Mouse (Mus musculus) cerebellum, postnatal 14 days (tissue): ENCODE data around the gene Hist1h2bf.
"Not testable (repeated sequence)": the region's sequence is repeated elsewhere in the genome, so short reads cannot be mapped to it uniquely, and the experiment has no call there.

Source experiments
- DNase-seq, 2 experiments: peaks; one replicate each; pipeline ENCODE4 v3.0.0; 2021; ENCODE audit warnings: mixed read lengths in 2 of 2

Gene Hist1h2bf

DNA sequence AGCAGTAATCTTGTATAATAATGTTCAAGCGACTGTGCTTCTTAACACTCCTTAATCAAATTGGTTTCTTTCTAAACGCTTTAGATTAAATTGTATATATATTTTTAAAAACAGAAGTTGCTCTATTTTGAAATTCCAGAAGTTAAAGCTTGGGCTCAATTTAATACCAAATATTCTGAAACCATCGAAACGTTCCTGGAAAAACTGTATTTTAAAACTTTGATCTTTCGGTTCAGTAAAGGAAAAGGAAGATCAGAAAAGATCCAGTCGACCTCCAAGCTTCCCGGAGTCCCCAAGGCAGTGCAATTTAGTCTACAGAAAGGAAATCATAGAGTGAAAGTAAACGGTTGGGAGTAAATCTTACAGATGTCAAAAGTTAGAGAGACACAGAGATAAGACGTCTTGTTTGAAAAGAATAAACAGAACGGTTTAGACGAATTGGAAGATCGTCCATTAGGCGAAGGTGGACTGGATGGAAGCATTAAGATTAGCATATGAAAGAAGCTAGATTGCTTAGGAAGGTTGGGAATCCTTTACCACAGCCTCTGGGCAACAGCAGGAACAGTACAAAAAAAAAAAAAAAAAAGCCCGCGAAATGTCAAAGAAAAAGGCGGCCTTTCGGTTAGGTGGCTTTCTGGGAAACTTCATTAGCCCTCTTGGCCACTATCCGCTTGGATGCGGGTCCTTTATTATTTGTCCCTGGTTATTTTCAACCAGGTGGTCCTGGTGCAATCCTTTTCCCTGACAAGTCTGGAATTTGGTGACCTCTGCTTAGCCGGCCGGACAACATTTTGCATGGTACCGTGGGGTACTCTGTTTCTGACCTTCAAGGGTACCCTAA, 12.3 kb upstream of the Hist1h2bf start:
- DNase-seq, result no peak

DNA sequence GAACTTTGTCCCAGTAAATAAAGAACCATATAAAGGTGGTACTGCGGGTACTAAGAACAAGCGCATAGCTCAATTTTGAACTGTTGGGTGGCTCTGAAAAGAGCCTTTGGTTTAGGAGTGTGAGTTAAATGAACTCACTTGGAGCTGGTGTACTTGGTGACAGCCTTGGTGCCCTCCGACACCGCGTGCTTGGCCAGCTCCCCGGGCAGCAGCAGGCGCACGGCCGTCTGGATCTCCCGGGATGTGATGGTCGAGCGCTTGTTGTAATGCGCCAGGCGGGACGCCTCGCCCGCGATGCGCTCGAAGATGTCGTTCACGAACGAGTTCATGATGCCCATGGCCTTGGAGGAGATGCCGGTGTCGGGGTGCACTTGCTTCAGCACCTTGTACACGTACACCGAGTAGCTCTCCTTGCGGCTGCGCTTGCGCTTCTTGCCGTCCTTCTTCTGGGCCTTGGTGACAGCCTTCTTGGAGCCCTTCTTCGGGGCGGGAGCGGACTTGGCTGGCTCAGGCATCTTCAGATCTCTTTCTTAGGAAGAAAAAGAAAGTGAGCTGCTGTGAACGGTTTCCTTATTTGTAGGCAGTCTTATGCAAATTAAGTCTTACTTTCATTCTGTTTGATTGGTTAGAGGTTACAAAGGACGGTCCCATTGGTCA, 11.6 kb upstream of the Hist1h2bf start:
- DNase-seq, result peak; percentile 47 to 65

DNA sequence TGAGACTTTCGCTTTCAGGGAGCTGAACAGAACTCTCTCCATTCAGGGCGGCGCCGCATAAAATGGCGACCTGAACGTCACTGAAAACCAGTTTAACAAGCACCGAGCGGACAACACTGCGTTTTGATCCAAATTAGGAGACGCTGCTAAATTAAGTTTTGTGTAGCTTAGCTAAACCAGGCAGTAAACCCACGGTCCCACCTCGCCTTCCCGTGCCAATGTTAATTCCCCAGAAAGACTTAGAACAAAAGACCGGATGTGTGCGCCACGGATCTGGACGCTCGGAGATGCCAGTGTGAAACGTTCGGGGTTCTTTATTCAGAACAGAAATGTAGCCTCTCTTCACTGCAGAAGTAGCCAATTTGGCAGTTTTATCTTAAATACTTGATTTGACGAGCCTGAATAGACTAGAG, 11.0 kb upstream of the Hist1h2bf start:
- DNase-seq, result peak; percentile 48 to 61

DNA sequence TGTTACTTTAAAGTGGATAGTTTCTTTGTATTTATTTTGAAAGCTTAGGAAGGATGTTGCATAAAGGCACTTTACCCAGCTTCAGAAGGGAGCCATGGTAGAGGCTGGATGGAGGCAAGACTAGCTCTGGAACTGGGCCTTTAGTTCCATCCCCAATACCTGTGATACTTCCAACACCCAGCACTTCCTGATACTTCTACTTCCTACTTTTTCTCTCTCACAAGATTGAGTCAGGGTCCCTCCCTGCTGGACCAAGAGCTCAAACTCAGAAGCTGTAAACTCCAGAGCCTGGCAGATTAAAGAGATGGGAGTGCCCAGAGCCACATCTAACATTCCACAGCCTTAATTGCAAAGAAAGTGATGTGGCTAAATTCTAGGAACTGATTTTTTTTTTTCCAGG, 10.3 kb upstream of the Hist1h2bf start:
- DNase-seq, result no peak

DNA sequence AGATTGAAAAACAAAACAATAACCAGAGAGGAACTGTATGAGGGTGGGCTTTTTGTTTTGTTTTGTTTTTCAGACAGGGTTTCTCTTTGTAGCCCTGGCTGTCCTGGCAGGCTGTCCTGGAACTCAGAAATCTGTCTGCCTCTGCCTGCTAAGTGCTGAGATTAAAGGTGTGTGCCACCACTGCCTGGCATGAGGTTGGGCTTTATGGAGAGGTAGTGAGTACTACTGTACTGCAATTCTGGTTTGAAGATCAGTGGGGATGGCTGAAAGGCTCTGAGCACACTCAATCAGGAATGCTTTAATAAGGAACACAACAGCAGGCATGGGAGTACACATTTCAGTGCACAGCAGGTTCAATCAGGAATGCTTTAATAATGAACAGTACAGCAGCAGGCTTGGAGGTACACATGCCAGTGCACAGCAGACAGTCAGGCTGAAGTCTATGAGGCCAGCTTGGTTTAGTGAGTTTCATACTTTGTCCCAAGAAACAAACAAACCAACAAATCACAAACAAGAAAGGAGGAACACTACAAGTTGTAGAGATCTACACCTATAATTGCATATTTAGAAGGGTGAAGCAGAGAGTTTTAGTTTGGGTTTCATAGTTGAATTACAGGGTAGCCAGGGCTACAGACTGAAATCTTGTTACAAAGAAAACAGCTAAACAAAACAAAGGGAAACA, 9.5 kb upstream of the Hist1h2bf start:
- DNase-seq, result no peak

DNA sequence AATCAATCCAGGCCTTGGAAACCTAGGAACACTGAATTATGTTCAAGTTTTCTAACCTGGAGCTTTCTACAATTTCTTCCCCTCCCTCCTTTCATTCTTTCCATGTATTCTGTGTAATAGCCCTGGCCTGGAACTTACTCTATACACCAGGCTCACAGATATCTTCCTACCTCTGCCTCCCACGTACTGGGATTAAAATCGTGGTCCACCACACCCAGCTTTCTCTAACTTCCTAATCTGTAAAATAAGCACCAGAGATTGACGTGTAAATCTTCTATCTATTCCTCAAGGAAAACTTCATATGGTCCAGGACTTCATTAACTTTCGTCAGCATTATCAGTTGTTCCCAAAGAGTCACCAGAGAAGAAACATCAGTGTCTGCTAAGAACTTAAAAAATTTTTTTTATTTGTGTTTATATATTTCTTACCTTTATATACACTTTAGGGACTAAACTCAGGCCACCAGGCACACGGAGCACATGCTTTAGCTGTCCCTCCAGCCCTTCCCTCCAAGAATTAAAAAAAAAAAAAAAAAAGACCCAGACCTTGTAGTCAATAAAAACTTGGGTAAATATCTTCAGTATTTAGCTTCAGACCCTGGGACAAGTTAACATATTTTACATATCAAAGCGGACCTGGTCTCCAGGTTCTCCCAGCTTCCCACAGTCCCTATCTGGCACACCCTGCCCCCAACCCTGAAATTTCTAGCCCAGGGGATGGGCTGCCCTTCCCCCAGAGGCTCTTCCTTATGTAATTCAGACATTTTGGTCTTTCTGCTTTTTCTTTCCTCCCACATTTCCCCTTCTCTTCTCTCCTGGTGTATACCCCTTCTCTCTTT, 8.4 kb upstream of the Hist1h2bf start:
- no peak for DNase-seq

DNA sequence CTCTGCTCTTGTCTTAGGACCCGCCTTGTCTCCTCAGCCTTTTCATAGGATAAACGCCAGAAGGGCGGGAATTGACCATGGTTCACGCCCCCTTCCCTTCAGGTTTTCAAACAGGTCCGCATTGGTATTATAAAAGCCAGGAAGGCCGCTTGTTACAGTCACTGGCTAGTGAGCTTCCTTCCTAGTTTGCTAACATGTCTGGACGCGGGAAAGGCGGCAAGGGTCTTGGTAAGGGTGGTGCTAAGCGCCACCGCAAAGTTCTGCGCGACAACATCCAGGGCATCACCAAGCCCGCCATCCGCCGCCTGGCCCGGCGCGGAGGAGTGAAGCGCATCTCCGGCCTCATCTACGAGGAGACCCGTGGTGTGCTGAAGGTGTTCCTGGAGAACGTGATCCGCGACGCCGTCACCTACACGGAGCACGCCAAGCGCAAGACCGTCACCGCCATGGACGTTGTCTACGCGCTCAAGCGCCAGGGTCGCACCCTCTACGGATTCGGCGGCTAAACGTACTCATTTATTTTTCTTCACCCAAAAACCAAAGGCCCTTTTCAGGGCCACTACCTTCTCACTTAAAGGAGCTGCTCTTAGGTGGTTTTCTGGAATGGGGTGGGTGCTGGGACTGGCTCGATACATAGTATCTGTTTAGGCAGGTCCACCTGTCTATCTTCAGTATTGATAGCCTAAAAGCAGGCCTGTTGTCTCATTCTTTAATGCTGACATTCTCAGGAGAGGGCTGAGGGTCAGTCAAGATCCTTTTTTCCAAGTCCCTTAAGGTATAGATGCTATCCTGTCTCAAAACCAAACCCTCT, 7.6 kb upstream of the Hist1h2bf start, which contains the start of gene Hist1h4d:
TSS of gene Hist1h4d (plus strand) at position 191 of the 811 bp plus-strand sequence.
- peak; percentile 96 to 99 for DNase-seq

DNA sequence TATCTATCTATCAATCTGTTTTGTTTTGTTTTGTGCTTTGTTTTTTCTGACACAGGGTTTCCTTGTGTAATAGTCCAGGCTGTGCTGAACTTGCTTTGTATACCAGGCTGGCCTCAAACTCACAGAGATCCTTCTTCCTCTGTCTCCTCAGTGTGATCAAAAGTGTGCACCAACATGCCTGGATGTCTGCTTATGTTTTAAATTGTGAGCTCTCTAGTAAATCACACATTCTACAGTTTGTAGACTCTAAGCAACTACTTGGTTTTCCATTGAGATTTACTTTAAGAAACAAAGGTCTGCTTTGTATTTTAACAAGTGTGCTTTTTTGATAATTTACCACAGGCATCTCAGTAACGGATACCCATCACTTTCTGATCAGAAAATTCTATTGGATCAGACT, 3.8 kb upstream of the Hist1h2bf start:
- DNase-seq, result no peak

DNA sequence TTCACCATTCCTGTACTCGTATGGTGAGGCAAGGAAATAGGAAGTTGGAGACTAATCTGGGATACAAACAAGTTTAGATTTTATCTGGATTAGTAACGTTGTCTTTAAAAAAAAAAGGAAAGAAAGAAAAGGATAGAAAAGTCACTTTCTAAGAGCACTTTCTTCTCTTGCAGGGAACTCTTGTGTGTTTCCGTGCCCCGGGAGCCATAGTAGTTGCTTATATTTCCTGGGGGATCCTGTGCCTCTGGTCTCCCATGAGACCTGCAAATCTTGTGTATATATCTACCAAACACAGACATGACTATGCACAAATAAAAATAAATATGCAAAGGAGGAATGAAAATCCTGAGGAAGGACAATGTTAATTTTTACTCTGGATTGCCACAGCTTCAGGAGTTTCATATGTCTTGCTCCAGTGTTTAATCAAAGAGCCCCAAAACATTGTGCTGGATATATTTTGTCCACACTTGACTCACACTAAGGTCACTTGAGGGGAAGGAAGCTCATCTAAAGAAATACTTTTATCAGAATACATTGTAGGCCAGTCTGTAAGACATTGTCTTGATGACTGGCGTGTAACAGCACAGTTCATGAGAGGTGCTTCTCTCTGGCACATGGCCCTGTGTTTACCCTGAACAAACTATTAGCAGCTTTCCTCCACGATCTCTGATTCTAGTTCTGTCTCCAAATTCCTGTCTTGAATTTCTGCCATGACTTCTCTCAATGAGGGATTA, 3.1 kb upstream of the Hist1h2bf start:
- no peak for DNase-seq

DNA sequence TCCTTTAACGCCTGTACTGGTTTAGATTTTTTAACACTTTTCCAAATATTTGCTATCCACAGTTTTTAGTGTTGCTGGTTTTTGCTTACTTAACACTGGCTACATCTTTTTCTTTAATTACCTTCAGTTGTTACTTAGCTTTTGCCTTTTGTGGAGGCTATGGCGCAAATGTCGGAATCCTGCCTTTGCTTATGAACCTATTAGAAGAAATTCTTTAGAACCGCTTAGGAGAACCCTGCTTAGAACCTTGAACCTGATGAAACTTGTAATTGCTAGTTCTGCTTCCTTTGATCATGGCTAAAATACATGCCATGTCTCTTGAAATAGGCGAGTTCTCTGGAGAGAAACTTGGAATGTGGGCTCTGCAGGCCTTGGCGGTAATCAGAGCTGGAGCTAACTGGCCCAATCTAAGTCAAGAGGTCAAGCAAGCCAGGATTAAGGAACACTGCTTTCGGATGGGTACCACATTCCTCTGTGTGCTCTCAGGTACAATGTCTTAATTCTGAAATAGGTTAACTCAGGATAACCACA, 2.4 kb upstream of the Hist1h2bf start:
- no peak for DNase-seq

DNA sequence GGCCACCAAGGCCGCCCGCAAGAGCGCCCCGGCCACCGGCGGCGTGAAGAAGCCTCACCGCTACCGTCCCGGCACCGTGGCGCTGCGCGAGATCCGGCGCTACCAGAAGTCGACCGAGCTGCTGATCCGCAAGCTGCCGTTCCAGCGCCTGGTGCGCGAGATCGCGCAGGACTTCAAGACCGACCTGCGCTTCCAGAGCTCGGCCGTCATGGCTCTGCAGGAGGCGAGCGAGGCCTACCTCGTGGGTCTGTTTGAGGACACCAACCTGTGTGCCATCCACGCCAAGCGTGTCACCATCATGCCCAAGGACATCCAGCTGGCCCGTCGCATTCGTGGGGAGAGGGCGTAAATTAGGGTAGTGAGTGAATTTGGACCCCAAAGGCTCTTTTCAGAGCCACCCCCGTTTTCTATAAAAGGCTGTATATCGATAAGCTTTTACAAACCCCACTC, 1.9 kb upstream of the Hist1h2bf start:
- not testable (repeated sequence) for DNase-seq

DNA sequence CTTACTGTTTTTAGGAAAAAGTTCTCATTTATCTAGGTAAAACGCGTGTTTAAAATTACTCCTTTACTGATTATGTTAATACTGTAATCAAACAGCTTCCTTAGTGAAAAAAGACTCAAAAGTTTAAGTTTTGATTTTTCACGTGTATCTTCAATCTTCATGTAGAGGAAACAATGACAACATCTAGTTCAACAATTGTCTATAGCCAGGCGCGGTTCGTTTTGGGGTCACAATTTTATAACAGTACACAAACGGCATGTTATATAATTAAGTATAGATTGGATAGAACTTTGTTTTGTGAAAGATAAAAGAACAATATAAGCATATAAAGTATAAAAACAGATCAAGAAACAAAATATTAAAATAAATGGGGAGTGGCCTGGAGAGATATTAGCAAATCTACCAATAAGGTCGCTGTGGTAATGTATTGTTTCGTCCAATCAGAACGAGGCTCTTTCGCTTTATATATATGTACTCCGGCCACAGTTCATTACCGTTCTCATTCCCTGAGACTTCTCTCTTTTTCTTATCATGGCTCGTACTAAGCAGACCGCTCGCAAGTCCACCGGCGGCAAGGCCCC, 1.4 kb upstream of the Hist1h2bf start, which contains the start of gene Hist1h3d:
TSS of gene Hist1h3d (plus strand) at position 493 of the 581 bp plus-strand sequence.
- DNase-seq, result peak in 1 of 2 experiments; percentile 58

DNA sequence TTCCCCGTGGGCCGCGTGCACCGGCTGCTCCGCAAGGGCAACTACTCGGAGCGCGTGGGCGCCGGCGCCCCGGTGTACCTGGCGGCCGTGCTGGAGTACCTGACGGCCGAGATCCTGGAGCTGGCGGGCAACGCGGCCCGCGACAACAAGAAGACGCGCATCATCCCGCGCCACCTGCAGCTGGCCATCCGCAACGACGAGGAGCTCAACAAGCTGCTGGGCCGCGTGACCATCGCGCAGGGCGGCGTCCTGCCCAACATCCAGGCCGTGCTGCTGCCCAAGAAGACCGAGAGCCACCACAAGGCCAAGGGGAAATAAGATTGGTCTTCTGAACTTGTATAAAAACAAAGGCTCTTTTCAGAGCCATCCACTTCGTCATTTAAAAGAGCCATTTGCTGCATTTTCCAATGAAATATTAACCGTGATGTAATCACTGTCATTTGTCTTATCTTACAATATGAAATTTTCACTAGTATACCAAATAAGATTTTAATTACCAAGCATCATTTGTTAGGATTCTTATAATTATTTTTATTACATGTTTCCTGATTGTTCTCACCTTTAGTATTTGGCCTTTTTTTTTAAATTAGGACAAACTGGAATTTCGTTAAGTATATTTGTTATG, 662 bp upstream of the Hist1h2bf start:
- not testable (repeated sequence) for DNase-seq

DNA sequence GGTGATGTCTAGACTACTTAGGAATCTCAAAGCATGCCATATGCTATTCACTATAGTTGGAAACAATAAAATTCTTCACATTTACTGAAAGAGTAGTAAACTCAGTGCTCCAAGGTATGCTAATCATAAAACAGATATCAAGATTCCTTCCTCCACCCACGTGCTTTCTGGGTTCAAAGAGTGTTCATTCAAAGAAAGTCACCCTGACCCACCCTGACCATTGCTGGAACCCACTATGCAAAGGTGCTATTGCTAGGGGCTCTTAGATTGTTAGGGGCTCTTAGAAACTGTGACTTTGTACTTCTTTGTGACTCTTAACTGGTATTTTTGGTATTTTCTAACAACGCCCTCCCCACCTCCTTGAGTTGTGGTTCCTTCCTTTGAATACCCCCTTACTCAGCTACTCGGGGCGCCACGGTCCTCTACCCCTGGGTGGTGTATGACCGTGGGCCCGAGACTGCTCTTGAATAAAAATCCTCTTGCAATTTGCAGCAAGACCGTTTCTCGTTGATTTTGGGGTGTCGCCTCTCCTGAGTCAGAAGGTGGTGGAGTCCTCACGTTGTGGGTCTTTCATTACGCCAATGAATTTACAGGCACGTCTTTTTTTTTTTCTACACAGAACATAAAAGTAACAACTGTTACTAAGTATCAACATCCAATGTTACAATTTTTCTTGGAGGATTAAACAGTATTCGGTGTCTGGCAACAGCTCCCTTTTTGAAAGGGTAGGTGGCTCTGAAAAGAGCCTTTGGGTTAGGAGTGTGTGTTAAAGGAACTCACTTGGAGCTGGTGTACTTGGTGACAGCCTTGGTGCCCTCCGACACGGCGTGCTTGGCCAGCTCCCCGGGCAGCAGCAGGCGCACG, 730 bp downstream of the Hist1h2bf start:
- DNase-seq, result not testable (repeated sequence)

DNA sequence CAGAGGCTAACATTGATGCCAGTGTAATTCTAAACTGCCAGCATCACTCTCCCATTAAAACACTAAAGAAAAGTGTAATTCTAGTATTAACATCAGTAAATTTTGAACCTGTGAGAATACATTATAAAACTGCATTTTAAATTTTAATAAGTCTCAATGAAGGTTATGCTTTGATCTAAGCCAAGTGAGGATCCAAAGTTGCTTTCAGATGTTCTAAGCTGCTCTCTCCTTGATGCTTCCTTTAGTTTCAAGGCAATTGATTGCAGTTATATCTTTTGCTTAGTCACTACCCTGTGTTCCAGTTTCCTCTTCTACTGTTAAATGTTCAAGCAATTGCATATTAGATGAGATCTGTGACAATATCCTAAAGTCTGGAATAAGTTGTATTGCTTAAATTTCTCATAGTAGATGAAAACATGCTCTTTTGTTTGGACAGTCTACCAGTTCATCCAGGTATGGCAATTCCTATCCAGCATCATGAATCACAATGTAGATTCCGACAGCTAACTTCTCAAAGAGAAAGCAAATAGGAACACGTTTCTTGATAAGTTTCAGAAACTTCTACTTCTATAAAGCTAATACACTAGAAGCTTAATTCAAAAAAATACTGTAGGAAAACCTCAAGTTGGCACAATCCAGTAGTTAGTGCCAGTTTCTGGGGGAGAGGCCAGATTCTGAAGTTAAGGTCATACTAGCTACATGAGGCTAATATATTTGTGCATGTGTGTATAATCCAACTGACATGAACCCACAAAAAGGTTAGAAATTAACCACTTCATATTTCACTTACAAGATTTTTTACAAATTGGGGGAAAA, 1.6 kb downstream of the Hist1h2bf start:
- DNase-seq, result no peak

DNA sequence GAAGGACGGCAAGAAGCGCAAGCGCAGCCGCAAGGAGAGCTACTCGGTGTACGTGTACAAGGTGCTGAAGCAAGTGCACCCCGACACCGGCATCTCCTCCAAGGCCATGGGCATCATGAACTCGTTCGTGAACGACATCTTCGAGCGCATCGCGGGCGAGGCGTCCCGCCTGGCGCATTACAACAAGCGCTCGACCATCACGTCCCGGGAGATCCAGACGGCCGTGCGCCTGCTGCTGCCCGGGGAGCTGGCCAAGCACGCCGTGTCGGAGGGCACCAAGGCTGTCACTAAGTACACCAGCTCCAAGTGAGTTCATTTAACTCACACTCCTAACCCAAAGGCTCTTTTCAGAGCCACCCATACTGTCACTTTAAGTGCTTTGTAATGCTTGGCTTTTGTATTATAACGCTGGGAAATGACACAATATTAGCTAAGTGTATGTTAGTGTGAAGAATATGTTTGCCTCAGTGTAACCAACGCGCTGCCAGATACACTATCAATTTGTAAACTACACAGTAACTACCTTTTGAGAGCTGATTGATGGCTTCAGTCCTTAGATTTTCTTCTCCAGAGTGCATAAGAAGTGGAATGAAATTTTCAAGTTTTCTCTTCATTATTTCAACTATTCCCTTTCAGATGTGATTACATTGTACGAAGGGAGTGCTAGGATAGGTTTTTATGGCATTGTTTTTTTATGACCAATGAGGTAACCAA, 2.3 kb downstream of the Hist1h2bf start:
- not testable (repeated sequence) for DNase-seq

DNA sequence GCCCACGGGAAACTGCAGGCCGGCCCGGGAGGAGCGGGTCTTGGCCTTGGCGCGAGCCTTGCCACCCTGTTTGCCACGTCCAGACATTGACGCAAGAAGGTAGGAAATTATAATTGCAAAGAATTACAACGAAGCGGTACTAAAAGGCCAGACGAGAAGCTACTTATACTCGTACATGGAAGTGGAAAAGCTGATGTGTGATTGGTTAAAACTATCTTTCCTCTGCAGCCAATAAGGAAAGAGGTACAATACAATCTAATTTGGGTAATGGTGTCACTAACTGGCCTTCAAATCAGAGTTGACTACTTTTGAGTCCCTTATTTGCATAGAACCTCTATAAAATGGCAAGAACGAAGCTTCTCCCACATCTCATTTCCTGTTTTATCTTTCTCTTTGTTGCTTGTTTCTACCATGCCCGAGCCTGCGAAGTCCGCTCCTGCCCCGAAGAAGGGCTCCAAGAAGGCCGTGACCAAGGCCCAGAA, 2.9 kb downstream of the Hist1h2bf start, which contains the start of the genes Hist1h2ae and Hist1h2bg:
TSS of gene Hist1h2ae (minus strand) at position 199 of the 482 bp plus-strand sequence.
TSS of gene Hist1h2bg (plus strand) at position 375 of the 482 bp plus-strand sequence.
- DNase-seq, result peak; percentile 59 to 72
